Mouse (Mus musculus): Measurements from ENCODE around the gene Ltbp4. TPM values are rescaled to one million over a fixed set of nuclear protein-coding genes. Genes with fewer than 3 reads are reported as not detected.

Gene Ltbp4
- total RNA-seq, 2 experiments from 2014 or later, result 62.1 to 65.3 TPM

DNA sequence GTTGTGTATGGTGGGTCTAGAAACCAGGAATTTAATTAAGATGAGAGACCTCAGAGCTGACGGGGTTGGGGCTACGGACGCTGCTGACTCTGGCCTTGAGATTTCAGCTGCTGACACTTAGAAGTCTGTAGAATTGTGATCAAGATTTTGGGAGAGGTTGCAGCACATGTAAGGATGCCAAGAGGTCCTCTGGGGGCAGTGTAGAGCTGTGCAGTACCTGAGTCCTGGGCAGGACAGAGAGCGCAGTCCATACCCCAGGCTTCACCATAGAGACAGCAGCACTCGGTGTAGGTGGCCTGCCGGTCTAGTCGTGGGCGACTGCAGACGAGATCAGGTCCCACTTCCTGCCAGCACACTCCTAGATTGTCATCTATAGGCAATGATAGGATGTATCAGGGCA lies 29.9 kb downstream of the Ltbp4 start:
- intact Hi-C loops (cut with DNase I), result no loop called here

DNA sequence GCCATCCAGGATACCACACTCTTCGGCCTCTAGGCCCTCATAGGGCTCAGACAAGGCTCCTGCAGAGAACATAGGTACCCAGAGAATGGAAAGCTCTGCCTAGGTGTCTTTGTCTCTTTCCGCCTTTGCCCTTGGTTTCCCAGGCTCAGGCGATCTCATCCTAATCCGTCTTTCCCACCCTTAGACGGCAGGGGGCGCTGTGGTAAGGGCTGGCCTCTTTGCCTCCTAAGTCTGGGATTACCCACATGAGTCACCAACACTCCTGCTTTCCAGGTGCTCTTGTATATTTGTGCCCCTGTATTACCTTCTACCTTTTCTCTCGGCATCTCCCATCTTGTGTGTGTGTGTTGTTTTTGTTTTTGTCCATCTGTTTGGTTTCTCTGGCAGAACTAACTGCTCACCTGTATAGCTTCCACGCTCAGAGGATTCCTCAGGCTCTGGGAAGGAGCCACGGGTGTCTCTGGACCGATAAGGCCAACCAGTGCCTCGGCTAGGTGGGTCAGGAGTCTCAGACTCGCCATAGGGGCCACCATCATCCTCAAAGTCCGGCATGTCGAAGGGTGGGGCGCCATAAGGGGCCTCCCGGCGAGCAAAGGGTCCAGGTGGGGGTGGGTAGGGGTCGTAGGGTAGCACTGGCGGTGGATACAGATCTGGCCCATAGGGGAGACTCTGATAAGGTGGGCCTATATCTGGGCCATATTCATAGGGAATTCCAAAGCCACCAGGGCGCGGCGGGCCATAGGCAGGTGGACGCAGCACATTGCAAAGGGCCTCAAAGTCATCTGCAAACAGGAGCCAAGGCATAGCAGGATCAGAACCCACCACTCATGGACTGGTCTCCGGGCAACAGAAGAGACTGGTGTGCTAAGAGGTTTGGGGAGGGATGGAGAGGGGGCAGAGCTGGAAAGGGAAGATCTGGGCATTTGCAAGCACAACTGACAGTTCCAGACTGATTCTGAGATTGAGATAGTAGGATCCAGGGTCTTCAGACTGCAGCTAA lies 31.0 kb downstream of the Ltbp4 start:
- intact Hi-C loops (cut with DNase I), result no loop called here
- peak in 1 of 2 experiments; percentile 51 for DNase-seq

More for the DNA sequence above, 29.9 kb downstream of the Ltbp4 start:
- DNase-seq, result no peak

DNA sequence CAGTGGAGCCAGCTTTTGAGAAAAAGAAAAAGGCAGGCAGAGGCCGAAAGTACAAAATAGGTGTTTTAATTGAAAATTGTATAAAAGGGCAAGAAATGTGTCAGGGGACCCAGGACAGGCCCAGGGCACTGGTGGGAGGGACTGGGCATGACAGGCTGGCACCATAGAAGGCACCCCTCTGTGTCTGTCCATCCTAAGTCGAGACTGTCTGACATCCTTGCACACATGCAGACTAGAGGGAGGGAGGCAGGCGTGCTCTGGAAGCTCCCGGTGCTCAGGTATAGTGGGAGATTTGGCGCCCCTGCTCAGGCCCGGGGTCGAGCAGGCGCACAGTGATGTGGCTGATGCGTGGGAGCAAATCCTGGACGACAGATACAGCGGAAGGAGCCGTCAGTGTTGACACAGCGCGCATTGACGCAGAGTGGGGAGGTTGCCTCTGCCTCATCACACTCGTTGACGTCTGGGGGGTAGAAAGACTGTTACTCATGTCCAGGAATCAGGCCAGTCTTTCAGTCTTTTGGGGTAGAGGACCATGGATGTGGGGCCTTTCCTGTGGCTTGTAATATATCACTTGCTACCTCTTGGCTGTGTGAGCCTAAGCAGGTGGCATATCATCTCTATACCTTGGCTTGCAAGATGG lies 32.3 kb downstream of the Ltbp4 start:
- DNase-seq, result no peak
- intact Hi-C loops (cut with DNase I), result no loop called here

DNA sequence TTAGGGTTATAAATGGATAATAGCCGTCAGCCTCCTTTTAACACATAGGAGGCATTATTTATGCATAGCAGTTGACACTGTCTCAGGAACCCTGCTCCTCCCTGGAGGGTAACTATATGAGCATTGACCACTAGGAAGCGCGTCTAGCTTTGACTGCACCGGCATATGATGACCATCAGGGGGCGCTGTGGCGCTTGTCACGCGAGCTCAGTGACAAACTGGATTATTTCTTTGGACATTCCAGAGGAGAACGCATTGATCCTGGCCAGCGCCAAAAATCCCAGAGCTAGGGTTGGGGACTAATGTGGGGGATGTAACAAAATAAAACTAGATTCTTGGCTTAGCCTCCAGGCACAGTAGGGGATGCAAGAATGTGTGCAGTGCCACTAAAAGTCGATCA lies 35.3 kb downstream of the Ltbp4 start:
- intact Hi-C loops (cut with DNase I), result loop anchor here (1.0 kb wide), 1 partner anchor 27 kb away; no protein-coding TSS in a partner anchor
- DNase-seq, result peak; percentile 68 to 71

DNA sequence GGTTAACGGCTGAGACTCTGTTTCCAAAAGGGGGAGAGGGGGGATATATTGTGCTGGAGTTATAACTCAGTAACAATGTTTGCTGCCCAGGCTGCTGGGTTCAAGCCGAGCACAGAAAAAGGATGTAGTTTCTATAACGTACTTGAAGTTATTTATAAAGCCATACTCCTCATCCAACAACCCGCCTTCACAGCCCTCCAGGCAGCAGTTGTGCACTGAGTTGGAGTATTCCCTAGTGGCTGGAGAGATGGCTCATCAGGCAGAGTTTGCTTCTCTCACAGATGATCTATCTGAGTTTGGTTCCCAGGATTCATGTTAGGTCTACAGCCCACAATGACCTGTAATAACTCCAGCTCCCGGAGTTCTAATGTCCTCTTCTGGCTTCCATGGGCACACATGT lies 36.7 kb downstream of the Ltbp4 start:
- no peak for DNase-seq
- intact Hi-C loops (cut with DNase I), result no loop called here

DNA sequence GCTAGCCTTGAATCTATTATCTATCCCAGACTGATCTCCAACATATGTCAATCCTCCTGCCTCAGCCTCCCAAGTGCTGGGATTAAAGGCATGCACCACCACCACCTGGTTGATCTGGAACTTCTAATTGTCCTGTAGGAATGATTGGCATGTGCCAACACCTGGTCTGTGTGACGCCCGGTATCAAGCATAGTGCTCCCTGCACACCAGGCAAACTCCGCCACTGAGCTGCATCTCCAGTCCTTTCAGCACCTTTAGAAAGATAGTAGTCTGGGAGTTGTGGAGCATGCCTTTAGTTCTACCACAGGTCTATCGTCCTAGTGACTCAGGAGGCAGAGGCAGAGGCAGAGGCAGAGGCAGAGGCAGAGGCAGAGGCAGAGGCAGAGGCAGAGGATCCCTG lies 37.1 kb downstream of the Ltbp4 start:
- DNase-seq, result no peak
- intact Hi-C loops (cut with DNase I), result no loop called here

DNA sequence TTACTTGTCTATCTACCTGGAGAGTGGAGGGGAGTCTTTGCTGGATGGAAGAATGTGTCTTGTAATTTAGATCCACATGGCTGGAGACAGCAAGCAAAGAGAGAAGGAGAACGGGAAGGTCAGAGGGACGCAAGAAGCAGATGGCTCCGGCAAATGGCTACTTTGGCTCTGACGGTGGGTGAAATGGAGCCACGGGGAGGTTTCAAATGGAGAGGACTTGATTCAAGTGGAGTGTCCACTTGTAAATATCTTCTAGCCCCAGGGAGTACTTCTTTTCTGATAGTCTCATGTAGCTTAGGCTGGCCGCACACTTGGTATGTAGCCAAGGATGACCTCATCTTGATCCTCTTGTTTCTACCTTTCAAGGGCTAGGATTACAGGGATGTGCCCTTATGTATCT lies 38.7 kb downstream of the Ltbp4 start:
- intact Hi-C loops (cut with DNase I), result no loop called here
- no peak for DNase-seq

DNA sequence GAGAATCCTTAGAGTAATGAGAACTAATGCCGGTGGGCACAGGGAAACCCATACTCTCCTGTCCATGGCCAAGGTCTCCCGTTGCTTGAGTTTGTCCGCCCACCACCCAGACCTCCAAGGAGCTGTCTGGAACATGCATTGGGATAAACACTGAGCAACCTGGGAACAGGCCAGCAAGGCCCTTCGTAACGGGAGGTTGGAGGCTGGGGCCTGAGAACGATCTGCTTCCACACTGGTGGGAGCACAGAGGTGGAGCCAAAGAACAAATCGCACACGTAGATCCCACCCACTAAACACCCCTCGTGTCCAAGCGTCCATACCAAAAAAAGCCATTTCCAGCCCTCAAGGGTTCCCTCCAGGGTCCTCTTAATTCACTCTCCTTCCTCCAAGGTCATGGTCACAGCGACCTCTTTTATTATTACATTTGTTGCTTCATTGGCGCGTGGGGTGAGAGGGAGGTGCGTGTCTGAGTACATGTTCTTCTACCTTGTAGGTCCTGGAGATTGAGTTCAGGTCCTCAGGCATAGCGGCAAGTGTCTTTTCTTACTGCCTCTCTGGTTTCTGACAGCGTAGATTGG lies 39.4 kb downstream of the Ltbp4 start:
- no peak for DNase-seq
- intact Hi-C loops (cut with DNase I), result no loop called here

DNA sequence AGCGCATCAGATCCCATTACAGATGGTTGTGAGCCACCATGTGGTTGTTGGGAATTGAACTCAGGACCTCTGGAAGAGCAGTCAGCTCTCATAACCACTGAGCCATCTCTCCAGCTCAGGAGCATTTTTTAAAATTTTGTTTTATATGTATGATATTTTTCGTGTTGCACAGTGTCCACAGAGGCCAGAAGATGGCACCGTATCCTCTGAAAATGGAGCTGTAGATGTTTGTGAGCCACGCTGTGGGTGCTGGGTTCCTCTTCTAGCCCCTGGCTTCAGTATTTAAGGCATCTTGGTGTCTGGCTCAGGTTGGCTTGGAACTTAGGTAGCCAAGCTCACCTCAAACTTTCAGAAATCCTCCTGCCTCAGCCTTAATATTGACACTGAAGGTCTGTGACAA lies 41.0 kb downstream of the Ltbp4 start:
- intact Hi-C loops (cut with DNase I), result no loop called here
- no peak for DNase-seq

DNA sequence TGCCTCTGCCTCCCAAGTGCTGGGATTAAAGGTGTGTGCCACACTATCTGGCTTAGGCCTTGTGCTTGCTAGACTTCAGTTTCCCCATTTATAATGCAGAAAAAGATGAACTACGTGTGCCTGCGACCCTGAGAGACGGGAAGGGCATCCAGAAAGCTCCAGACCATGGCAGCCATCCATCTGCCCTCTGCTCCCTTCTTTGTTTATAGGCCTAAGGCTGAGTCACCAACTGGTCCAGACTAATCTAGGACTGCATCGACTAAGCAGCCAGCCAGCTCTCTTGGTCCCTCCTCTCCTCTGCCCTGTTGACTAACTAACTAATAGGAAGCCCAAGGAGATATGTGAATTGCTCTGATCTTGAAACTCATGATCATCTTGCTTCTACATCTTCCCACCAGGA lies 41.5 kb downstream of the Ltbp4 start:
- DNase-seq, result no peak
- intact Hi-C loops (cut with DNase I), result no loop called here

DNA sequence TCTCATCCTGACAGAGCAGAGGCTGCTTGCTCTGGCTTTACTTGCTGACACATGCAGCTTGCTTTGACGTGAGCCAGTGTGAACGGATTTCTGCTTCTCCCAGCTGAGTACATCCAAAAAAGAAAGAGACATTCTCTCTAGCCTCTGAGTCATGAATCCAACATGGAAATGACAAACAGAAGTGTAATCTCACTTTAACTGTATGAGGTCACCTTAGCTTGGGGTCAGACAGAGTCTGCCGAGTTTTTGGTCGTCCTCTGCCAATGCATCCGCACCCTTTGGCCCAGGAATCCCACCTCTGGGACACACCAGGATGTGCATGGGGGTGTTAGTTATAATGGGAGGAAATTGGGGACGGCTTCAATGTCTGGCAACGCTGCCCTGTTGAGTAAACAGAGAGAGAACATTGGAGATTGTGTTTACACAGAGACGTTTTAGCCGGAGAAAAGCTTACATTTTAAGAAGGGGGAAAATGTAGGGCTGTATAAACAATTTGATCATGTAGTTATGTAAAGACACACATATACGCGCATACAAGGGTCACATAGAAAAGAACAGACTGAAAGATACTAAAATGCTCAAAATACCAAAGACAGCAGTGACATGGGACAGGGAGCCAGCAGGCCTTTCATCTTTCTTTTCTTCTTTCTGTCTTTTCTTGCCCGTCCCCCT lies 45.6 kb downstream of the Ltbp4 start:
- intact Hi-C loops (cut with DNase I), result no loop called here
- peak; percentile 60 to 76 for DNase-seq

DNA sequence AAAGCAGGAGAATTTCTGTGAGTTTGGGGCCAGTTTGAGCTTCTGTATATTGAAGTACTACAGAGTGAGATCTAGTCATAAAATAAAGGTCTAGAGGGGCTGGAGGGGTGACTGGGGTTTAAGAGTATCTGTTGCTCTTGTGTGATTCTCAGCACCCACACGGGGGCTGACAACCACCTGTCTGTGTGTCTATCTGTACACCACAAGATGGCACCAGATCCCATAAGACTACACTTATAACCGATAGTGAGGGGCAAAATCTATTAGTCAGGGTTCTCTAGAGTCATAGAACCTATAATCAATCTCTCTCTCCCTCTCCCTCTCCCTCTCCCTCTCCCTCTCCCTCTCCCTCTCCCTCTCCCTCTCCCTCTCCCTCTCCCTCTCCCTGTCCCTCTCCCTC lies 46.9 kb downstream of the Ltbp4 start:
- intact Hi-C loops (cut with DNase I), result no loop called here
- no peak for DNase-seq

DNA sequence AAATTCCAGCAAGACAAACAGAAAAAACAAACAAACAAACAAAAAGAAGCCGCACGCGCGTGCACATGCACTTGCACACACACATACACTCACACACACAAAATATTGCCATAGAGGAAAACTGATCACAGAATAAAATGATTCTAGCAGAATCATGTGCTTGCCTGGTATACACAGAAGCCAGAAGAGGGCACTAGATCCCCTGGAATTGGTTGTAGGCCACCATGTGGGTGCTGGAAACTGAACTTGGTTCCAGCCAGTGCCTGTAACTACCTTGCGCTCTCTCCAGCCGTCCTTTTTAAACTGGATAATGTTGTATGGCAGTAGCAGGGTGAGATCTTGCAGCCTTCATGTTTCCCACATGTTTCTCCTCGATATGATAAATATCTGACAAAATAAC lies 48.8 kb downstream of the Ltbp4 start:
- intact Hi-C loops (cut with DNase I), result no loop called here
- no peak for DNase-seq

DNA sequence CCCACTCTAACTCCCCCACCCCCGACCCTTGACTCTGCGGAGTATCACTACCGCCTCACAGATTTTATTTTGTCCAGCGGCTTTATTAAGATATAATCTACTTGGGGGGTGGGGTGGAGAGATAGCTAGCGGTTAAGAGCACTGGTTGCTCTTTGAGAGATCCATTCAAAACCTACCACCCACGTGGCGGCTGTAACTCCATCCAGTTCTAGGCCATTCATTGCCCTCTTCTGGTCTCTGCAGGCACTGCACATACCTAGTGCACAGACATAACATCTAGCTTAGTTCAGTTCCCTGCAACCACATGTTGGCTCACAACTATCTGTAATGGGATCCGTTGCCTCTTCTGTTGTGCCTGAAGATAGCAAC lies 51.8 kb downstream of the Ltbp4 start:
- intact Hi-C loops (cut with DNase I), result loop anchor here (2.0 kb wide), 1 partner anchor 151 kb away; no protein-coding TSS in a partner anchor
- DNase-seq, result peak; percentile 45 to 53

DNA sequence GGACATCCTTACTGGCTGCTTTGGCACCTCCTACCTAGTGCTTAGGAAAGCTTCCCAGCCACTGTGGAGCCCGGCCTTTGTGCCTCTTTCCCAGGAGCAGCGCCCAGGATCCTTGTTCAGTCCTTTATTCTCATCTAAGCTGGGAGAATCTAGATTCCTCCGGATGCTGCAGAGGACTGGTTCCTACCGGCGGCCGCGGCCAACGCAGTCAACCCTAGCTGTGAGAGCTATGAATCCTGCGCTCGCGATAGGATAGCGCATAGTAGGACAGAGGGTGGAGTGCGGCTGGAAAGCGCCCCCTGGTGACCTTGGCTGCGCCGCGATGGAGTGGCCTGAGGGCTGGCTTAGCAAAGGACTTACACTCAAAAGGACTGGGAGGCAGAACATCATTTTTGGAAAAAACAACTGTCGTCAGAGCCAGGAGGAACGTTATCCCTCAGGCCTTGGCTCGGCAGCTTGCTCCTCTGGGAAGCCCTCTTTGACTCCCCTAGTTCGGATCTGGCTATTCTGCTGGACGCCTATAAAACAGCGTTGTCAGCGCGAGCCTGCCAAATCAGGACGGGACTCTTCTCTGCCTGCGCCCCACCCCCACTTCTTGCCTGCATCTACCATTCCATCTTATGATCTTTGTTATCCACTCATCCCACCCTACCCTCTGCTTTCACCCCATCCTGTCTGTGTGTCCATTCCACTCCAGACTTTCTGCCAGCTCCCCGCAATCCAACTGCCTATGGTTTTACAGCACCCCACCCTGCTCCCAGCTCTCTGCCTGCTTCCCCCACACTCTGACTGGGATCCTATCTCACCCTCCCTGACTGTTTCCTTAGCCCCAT lies 52.4 kb downstream of the Ltbp4 start:
- intact Hi-C loops (cut with DNase I), result loop anchor here (2.0 kb wide), 1 partner anchor 150 kb away; no protein-coding TSS in a partner anchor
- peak; percentile 64 to 71 for DNase-seq

DNA sequence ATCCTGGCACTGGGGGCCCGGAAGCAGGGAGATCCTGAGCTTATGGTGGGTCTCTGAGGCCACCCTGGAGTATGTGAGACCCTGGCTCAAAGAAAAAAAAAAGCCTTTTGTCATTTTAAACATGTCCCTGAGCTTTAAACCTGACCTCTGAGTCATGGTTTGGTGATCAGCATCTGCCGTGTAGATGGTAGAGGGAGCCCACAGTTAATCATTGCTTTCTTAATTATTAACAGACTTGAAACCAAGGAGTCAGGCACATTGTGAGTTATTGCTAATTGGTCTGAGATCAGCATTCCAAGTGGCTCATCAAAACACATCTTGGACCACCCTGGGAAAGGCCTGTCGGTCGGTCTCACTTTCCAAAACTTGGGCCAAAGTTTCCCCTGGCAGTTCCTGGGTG lies 55.3 kb downstream of the Ltbp4 start:
- intact Hi-C loops (cut with DNase I), result no loop called here

DNA sequence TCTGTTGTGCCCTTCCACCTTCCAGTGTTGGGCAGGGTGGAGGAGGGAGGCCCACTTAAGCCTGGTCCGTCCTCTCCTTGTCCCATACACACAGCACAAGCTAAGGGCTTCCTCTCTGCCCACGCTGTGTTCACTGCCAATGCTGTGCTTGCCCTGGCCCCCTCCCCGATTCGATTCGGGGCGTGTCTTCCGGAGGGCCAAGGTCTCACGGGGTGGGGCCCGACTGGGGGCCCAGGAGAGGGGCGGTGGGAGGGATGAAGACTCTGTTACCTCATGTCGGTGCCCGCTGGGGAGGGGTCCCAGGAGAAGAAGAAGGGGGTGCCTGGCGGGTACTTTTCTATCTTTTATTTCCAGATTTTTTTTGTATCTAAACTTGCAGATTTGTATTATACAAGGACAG lies 55.8 kb downstream of the Ltbp4 start:
- no peak for DNase-seq
- intact Hi-C loops (cut with DNase I), result no loop called here

More for the DNA sequence above, 55.3 kb downstream of the Ltbp4 start:
- no peak for DNase-seq

DNA sequence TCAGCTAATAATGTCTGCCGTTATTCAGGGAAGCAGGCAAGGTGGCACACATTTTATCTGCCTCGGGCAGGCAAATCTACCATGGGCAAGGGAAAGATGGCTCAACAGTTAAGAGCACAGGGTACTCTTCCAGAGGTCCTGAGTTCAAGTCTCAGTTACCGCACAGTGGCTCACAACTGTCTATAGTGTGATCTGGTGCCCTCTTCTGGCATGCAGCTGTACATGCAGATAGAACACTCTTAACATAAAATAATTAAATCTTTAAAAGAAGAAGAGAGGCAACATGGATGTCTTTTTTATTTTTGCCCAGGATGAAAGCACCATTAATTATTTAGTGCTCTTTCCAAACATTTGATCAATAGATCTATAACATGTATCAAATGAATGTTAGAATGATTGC lies 60.3 kb downstream of the Ltbp4 start:
- DNase-seq, result no peak
- intact Hi-C loops (cut with DNase I), result no loop called here

DNA sequence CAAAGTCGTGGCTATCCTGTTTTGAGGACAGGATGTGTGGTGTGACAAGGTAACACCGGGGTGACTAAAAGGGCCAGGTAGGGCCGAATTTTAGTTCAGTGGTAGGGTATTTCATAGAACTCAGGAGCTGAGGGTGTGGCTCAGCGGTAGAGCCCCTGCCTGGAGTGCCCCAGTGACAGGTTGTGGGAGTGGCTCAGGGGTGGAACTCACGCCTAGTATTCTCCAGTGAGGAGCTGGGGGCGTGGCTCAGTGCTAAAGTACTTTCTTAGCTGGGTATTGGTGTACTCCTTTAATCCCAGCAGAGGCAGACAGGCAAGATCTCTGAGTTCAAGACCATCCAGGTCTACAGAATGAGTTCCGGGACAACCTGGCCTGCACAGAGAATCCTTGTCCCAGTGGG lies 61.5 kb downstream of the Ltbp4 start:
- no peak for DNase-seq
- intact Hi-C loops (cut with DNase I), result no loop called here

DNA sequence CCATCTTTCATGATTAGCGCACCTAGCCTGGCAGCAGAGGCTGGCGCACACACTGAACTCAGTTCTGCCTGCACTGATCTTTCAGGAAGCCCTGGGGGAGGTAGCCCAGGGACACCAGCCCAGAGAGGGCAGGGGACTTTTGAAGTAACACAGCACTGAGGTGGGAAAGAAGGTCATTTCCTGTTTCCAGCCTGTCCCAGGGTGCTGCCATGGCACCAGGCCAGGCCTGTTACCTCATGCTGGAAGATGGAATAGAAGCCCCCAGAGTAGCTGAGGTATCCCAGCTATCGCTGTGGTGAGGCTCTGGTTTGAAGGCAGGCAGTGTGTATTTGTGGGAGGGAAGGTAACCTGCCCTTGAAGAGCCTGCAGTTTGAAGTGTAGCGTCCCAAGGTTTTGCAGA lies 62.6 kb downstream of the Ltbp4 start:
- intact Hi-C loops (cut with DNase I), result no loop called here
- no peak for DNase-seq
